Mouse (Mus musculus) kidney, embryonic 16.5 days (tissue): ENCODE measurements around the gene D630023F18Rik. TPM values are rescaled to one million over a fixed set of nuclear protein-coding genes. Genes with fewer than 3 reads are reported as not detected.

Experiments
- ATAC-seq: fragments of 200-750 bp; cut with Nextera tagmentation; 2 replicates; pipeline ENCODE4 v1.8.0; 2017; ENCODE audit warnings: moderate TSS enrichment; ENCODE audit not compliant: low FRiP score, low TSS enrichment
- H3K27ac ChIP-seq: fragments of 300-500 bp; sonication (generic); 2 replicates; pipeline ENCODE4 v1.5.1; 2014; ENCODE audit warnings: low read length
- H3K27me3 ChIP-seq: fragments of 300-500 bp; sonication (generic); 2 replicates; pipeline ENCODE4 v1.6.1; 2014; ENCODE audit warnings: low read length, control low read depth, mixed read lengths; ENCODE audit not compliant: insufficient read depth
- H3K36me3 ChIP-seq: fragments of 300-500 bp; sonication (generic); 2 replicates; pipeline ENCODE4 v1.6.1; 2014; ENCODE audit warnings: low read length, control low read depth, mixed read lengths; ENCODE audit not compliant: insufficient read depth
- H3K4me1 ChIP-seq: fragments of 300-500 bp; sonication (generic); 2 replicates; pipeline ENCODE4 v1.6.1; 2014; ENCODE audit warnings: low read length, control low read depth, mixed read lengths; ENCODE audit not compliant: insufficient read depth
- H3K4me2 ChIP-seq: fragments of 300-500 bp; sonication (generic); replicated peaks from 2 replicates; pipeline ENCODE4 v1.6.1; 2014; ENCODE audit warnings: low read depth, low read length
- H3K4me3 ChIP-seq: fragments of 300-500 bp; sonication (generic); 2 replicates; pipeline ENCODE4 v1.5.1; 2014; ENCODE audit warnings: mild to moderate bottlenecking, low read length
- H3K9ac ChIP-seq: fragments of 300-500 bp; sonication (generic); replicated peaks from 2 replicates; pipeline ENCODE4 v1.6.1; 2014; ENCODE audit warnings: low read length
- H3K9me3 ChIP-seq: fragments of 300-500 bp; sonication (generic); 2 replicates; pipeline ENCODE4 v1.6.1; 2016; ENCODE audit warnings: low read length, control low read depth
- WGBS: fragments of 180-500 bp; shearing (Covaris S2); extraction: QIAGEN DNeasy Blood & Tissue Kit; methylation state at CpG from one replicate; pipeline ENCODE4 v1.1.7; 2014; 5-methylcytosine and 5-hydroxymethylcytosine counted together
- polyA plus RNA-seq: library from polyadenylated mRNA; unstranded; fragments of >200 nt; fragmentation: Nextera tagmentation; extraction: Ambion mirVana; gene quantifications from 2 replicates; pipeline ENCODE4 v1.2.1, GENCODE M21; 2015

The D630023F18Rik gene
- 2.0 and 2.8 TPM in 2 replicates for polyA plus RNA-seq

DNA sequence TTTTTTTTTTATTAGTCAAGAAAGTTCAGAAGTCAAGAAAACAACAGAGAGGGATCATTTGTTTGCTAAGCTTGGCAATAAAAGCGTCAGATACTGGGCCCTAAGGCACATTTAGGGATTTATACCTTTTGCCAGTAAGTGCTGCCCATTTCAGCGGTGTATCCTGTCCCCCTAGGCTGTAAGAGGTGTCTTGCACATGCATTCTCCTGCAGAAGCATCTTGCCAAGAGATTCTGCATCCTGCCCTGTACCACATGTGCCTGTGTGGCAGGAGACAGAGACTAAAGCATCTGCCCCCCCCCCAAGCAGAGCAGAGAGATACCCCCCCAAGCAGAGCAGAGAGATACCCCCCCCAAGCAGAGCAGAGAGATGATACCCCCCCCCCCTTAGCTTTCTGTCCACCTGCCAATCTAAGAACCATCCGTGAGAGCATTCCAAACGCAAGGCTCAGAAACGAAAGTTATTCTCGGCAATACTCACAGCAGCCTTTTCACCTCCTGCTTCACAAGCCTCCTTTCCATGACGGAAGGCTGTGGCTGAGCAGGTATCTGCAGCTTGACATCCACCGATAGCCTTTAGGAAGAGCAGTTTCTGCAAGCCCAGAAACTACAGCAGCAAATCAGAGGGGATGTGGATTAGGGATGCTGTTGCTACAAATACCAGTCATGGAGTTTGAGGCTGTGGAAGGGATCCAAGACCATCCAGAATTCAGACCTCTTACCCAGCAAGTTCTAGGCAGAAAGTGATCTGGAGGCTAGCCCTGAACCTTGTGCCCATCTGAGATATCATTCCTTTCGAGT lies at the start of gene D630023F18Rik:
Gene D630023F18Rik, minus strand, starts transcription at position 641 of the 799 bp plus-strand sequence.
- H3K4me2 ChIP-seq, result peak within 1 kb of the TSS; percentile 38
- no peaks in the 10 kb centered on the region for H3K9me3 ChIP-seq
- H3K36me3 ChIP-seq, result no peaks in the 10 kb centered on the region
- H3K4me3 ChIP-seq, result peak within 1 kb of the TSS; percentile 24
- no peak for ATAC-seq
- no peaks in the 10 kb centered on the region for H3K27me3 ChIP-seq
- H3K9ac ChIP-seq, result no peak within 1 kb of the TSS
- WGBS, result 22% methylated on average over 9 of the region's 9 CpGs
- H3K27ac ChIP-seq, result no peak within 1 kb of the TSS
- no peaks in the 10 kb centered on the region; the same call in 1 of the 2 replicates for H3K4me1 ChIP-seq

DNA sequence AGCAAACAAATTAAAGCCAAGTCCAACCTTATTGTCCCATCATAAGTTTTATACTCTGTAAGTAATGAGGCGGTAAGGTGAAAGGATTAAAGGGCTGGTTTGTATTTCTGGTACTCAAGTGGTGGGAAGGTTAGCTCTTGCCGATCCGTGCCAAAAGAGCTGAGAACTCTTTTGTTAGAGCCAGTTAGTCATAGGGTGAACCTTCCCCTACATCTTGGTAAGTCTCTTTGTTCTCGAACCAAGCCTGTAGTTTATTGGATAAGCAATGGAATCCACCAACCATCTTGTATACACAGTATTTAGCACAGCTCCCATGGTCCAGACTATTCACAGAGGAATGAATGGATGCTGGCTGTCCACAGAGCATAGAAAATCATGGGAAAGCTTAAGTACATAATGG lies 48.6 kb upstream of the D630023F18Rik start:
- no peak overlapping the region for H3K4me3 ChIP-seq
- WGBS, result 87% methylated on average over 4 of the region's 4 CpGs
- H3K9ac ChIP-seq, result no peak overlapping the region
- 0 out of 2 replicates have a peak, but pooled peaks cover 7% of the 10 kb centered on the region for H3K4me1 ChIP-seq
- H3K27ac ChIP-seq, result no peak overlapping the region
- H3K27me3 ChIP-seq, result no peaks in the 10 kb centered on the region
- H3K4me2 ChIP-seq, result no peak overlapping the region
- H3K36me3 ChIP-seq, result peaks cover 37% of the 10 kb centered on the region
- ATAC-seq, result no peak
- no peaks in the 10 kb centered on the region for H3K9me3 ChIP-seq

DNA sequence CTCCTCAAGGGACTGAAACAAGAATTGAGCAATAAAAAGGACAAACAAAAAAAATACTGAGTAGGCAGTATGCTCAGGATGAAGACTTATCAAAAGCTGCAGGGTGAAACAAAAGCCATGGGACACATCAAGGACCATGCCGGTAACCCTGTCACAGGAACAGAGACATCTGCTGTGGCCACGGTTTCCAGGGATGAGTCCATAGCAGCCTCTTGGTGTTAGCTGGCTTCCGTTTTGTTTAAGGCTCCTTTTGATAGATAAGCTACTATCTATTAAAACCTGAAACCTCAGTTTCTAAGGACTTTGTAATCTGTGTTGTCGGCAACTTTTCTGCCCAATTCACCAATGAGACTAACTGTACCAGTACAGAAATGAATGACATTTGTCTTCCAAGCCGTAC lies 46.9 kb upstream of the D630023F18Rik start:
- no peak overlapping the region for H3K4me2 ChIP-seq
- ATAC-seq, result no peak
- no peak overlapping the region for H3K27ac ChIP-seq
- H3K4me3 ChIP-seq, result no peak overlapping the region
- 91% methylated on average over 5 of the region's 5 CpGs for WGBS
- no peaks in the 10 kb centered on the region for H3K27me3 ChIP-seq
- H3K9me3 ChIP-seq, result no peaks in the 10 kb centered on the region
- H3K36me3 ChIP-seq, result peaks cover 50% of the 10 kb centered on the region
- H3K9ac ChIP-seq, result no peak overlapping the region
- no peaks in the 10 kb centered on the region for H3K4me1 ChIP-seq

DNA sequence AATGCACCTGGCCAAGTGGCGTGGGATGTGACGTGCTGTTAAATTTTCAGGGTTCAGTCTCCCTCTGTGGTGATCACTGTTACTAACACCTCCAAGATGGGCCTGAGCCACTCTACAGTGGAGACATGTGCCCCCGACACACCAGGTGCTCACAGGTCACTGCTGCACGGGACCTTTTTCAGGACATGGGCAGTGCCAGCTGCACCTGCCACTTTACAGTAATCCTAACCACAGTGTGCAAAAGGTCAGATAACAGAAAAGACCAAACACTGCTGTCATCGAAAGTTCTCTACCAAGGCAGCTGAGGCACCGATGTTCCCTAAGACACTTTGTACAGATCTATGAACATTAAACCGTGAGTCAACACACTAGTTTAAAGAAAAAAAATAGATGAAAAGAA lies 46.5 kb upstream of the D630023F18Rik start:
- ATAC-seq, result no peak
- Histone ChIP-seq H3K27ac (no peak overlapping the region), H3K9me3 (no peaks in the 10 kb centered on the region), H3K4me3 (no peak overlapping the region), H3K4me2 (no peak overlapping the region), H3K9ac (no peak overlapping the region), H3K4me1 (no peaks in the 10 kb centered on the region), H3K36me3 (peaks cover 54% of the 10 kb centered on the region), H3K27me3 (no peaks in the 10 kb centered on the region)
- 92% methylated on average over 7 of the region's 7 CpGs for WGBS

DNA sequence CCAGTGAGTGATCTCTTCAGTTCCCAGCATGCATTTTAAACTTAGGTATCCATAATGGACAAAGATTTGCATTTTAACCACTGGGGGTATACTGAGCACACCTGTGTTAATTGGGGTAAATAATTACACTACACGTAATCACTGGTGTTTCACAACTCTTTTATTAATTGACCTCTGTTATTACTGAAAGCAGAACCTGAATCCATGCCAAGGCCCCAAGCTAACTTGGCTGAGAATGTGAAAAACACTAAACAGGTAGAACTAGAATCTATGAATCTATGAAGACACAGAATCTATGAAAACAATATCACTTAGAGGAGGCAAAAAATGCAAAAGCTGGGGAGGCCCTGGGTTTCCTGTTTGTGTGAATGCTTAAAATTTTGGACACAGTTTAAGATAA lies 44.5 kb upstream of the D630023F18Rik start:
- ATAC-seq, result no peak
- no peak overlapping the region for H3K27ac ChIP-seq
- no peaks in the 10 kb centered on the region for H3K4me1 ChIP-seq
- H3K4me2 ChIP-seq, result no peak overlapping the region
- no peaks in the 10 kb centered on the region for H3K27me3 ChIP-seq
- WGBS, result 88% methylated on average over 1 of the region's 1 CpGs
- H3K36me3 ChIP-seq, result peaks cover 66% of the 10 kb centered on the region
- H3K9ac ChIP-seq, result no peak overlapping the region
- no peaks in the 10 kb centered on the region for H3K9me3 ChIP-seq
- no peak overlapping the region for H3K4me3 ChIP-seq

DNA sequence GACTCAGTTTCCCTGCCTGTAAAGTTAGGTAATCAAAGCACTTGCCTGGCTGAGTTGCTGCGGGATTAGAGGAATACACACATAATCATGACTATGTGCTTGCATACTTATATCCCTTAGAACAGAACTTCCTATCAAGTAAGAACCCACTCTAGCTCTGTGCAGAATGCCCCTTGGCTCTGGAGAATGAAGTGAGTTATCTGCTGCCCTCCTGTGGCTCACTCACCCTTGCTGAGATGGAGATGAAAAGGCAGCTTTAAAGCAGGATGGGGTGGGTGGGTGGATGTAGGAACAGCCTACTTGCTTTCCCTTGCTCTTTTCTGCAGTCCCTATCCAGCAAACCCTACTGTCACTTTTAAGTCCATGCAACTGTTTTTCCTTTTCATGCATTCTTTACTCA lies 39.2 kb upstream of the D630023F18Rik start:
- no peak overlapping the region for H3K4me3 ChIP-seq
- no peak overlapping the region for H3K9ac ChIP-seq
- ATAC-seq, result no peak
- H3K4me2 ChIP-seq, result no peak overlapping the region
- H3K36me3 ChIP-seq, result peaks cover 69% of the 10 kb centered on the region
- WGBS, result 91% methylated on average over 1 of the region's 1 CpGs
- no peaks in the 10 kb centered on the region for H3K4me1 ChIP-seq
- H3K27ac ChIP-seq, result no peak overlapping the region
- no peaks in the 10 kb centered on the region for H3K27me3 ChIP-seq
- no peaks in the 10 kb centered on the region for H3K9me3 ChIP-seq

DNA sequence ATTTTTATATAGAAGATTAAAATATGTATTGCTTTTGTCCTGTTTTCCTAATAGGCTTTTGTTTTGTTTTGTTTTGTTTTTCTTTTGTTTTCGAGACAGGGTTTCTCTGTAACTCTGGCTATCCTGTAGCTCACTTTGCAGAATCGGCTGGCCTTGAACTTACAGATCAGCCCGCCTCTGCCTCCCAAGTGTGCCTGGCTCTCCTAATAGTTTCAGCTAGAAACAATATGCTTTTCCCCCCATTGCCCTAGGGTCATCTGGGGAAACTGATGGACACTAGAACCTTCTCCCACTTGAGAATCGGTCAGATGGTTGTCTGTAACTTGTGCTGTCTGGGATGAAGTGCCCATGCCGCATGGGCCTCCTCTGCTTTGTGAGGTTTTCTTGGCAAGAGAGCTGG lies 33.1 kb upstream of the D630023F18Rik start:
- H3K27ac ChIP-seq, result no peak overlapping the region
- no peak overlapping the region for H3K4me2 ChIP-seq
- H3K9me3 ChIP-seq, result no peaks in the 10 kb centered on the region
- no peak for ATAC-seq
- peaks cover 26% of the 10 kb centered on the region for H3K36me3 ChIP-seq
- H3K9ac ChIP-seq, result no peak overlapping the region
- no peaks in the 10 kb centered on the region for H3K27me3 ChIP-seq
- 95% methylated on average over 5 of the region's 5 CpGs for WGBS
- H3K4me1 ChIP-seq, result no peaks in the 10 kb centered on the region
- H3K4me3 ChIP-seq, result no peak overlapping the region

DNA sequence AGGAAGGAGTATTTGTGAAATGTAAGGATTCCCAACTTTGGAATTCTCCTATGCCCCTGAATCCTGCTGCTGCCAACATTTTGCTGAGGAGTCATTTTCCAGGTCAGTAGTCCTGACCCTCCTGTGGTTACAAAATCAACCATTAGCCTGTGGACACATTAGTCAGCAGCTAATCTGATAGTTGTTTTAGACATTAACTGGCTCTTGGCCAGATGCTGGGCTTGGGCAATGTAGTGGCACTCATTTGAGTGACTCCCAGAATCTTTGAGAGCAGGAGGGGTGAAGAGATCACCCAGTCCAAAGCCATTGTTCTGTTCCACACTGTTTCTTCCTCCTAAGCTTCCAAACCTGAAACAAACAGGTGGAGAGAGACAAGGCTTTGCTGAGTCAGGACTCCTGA lies 31.8 kb upstream of the D630023F18Rik start:
- no peak overlapping the region for H3K4me3 ChIP-seq
- peak overlapping the region; percentile 79 for H3K27ac ChIP-seq
- H3K9me3 ChIP-seq, result no peaks in the 10 kb centered on the region
- no peak overlapping the region for H3K9ac ChIP-seq
- no peak overlapping the region for H3K4me2 ChIP-seq
- H3K27me3 ChIP-seq, result no peaks in the 10 kb centered on the region
- H3K36me3 ChIP-seq, result peaks cover 15% of the 10 kb centered on the region
- H3K4me1 ChIP-seq, result no peaks in the 10 kb centered on the region
- peak; percentile 93 for ATAC-seq

DNA sequence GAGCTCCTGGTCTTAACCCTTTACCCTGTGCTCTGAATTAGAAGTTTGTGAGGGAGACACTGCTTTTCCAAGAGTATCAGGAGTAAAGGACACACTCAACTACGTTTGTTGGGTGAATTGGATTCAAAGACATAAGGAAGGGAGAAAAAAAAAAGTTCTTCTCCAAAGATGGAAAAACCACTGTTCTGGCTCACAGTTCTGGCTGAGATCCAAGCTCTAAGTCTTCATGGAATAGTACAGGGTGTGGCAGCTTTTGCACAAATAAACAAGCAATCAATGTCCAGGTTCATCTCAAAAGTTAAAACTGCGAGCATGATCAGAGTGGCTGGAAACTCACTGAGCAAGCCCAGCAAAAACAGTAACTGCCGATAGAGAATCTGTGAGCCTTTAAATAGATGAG lies 25.0 kb upstream of the D630023F18Rik start:
- Histone ChIP-seq H3K9ac (no peak overlapping the region), H3K9me3 (no peaks in the 10 kb centered on the region), H3K4me1 (no peaks in the 10 kb centered on the region), H3K4me3 (no peak overlapping the region), H3K27me3 (no peaks in the 10 kb centered on the region), H3K4me2 (no peak overlapping the region), H3K27ac (no peak overlapping the region), H3K36me3 (no peaks in the 10 kb centered on the region)
- 67% methylated on average over 3 of the region's 3 CpGs for WGBS
- no peak for ATAC-seq

DNA sequence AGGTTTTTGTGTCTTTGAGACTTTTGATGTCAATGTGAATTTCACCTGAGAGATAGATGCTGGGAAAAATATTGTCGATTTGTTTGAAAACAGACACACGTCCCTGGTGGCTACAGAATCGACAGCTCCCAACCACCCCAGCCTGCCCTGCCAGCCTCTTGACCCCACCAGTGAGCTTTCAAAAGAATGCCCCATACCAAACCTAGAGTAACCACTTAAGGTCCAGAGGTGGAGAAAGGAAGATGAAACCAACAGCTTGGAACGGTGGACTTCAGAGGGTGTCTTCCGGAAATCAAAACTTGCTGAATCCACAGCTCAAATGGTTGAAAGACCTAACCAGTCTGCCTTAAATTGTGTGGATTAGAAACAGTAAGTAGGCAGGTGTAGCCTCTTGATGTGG lies 24.3 kb upstream of the D630023F18Rik start:
- Histone ChIP-seq H3K9ac (no peak overlapping the region), H3K4me2 (no peak overlapping the region), H3K4me3 (no peak overlapping the region), H3K36me3 (no peaks in the 10 kb centered on the region), H3K27me3 (no peaks in the 10 kb centered on the region), H3K9me3 (peaks cover under 1% of the 10 kb centered on the region), H3K4me1 (no peaks in the 10 kb centered on the region), H3K27ac (no peak overlapping the region)
- 91% methylated on average over 5 of the region's 5 CpGs for WGBS
- no peak for ATAC-seq
